Mouse (Mus musculus) embryonic facial prominence, embryonic 12.5 days (tissue): ENCODE data around the gene Nrap. TPM values are rescaled to one million over a fixed set of nuclear protein-coding genes. Genes with fewer than 3 reads are reported as not detected.
A peak's percentile ranks its signal among the peaks of the same experiment; 100 is the strongest.

Experiments used
- ATAC-seq: fragments of 200-750 bp; cut with Nextera tagmentation; 2 replicates; pipeline ENCODE4 v1.8.0; 2017; ENCODE audit not compliant: insufficient number of reproducible peaks, insufficient read depth, low FRiP score, low TSS enrichment
- H3K27ac ChIP-seq: fragments of 300-500 bp; sonication (generic); 2 replicates; pipeline ENCODE4 v1.5.1; 2016; ENCODE audit warnings: mild to moderate bottlenecking
- H3K27me3 ChIP-seq: fragments of 300-500 bp; sonication (generic); 2 replicates; pipeline ENCODE4 v1.6.1; 2016; ENCODE audit warnings: mild to moderate bottlenecking, moderate library complexity
- H3K36me3 ChIP-seq: fragments of 300-500 bp; sonication (generic); 2 replicates; pipeline ENCODE4 v1.6.1; 2016; ENCODE audit warnings: mild to moderate bottlenecking
- H3K4me1 ChIP-seq: fragments of 300-500 bp; sonication (generic); 2 replicates; pipeline ENCODE4 v1.6.1; 2016
- H3K4me2 ChIP-seq: fragments of 300-500 bp; sonication (generic); replicated peaks from 2 replicates; pipeline ENCODE4 v1.6.1; 2016; ENCODE audit warnings: mild to moderate bottlenecking, moderate library complexity
- H3K4me3 ChIP-seq: fragments of 300-500 bp; sonication (generic); 2 replicates; pipeline ENCODE4 v1.5.1; 2016; ENCODE audit warnings: mild to moderate bottlenecking
- H3K9ac ChIP-seq: fragments of 300-500 bp; sonication (generic); 2 replicates; pipeline ENCODE4 v1.6.1; 2016; ENCODE audit warnings: mild to moderate bottlenecking, moderate library complexity
- H3K9me3 ChIP-seq: fragments of 300-500 bp; sonication (generic); 2 replicates; pipeline ENCODE4 v1.6.1; 2016; ENCODE audit warnings: mild to moderate bottlenecking, moderate library complexity
- WGBS: fragments of 180-500 bp; shearing (Covaris S2); methylation state at CpG from one replicate; pipeline ENCODE4 v1.1.7; 2016; 5-methylcytosine and 5-hydroxymethylcytosine counted together
- polyA plus RNA-seq: library from polyadenylated mRNA; unstranded; fragments of >200 nt; fragmentation: Nextera tagmentation; extraction: Ambion mirVana; gene quantifications from 2 replicates; pipeline ENCODE4 v1.2.1, GENCODE M21; 2016

Gene Nrap
- polyA plus RNA-seq, 1 experiment from 2014 or later: 0.19 TPM

- H3K4me1 ChIP-seq: peaks cover 16% of the 10 kb centered on the region; the same call in 1 of the 2 replicates
- H3K9ac ChIP-seq: 0 out of 2 replicates have a peak overlapping the region, but pooled peaks have one; percentile 68
- peaks cover 14% of the 10 kb centered on the region; the same call in 1 of the 2 replicates for H3K27me3 ChIP-seq
- H3K27ac ChIP-seq: no peak overlapping the region
- WGBS: 40% methylated on average over 12 of the region's 12 CpGs
- H3K4me2 ChIP-seq: peak overlapping the region; percentile 73
- peak overlapping the region; percentile 61 for H3K4me3 ChIP-seq
- H3K9me3 ChIP-seq: no peaks in the 10 kb centered on the region
- no peaks in the 10 kb centered on the region for H3K36me3 ChIP-seq
- ATAC-seq: no peak
These were observed 6.4 kb upstream of the Nrap start for GRCm38 (mm10) chr19:56396227-56396626.

- H3K27ac ChIP-seq: no peak overlapping the region
- no peak overlapping the region for H3K9ac ChIP-seq
- no peaks in the 10 kb centered on the region for H3K36me3 ChIP-seq
- H3K4me1 ChIP-seq: peaks cover 16% of the 10 kb centered on the region; the same call in 1 of the 2 replicates
- WGBS: 83% methylated on average over 16 of the region's 16 CpGs
- H3K4me3 ChIP-seq: no peak overlapping the region
- H3K4me2 ChIP-seq: no peak overlapping the region
- ATAC-seq: no peak
- H3K9me3 ChIP-seq: no peaks in the 10 kb centered on the region
- H3K27me3 ChIP-seq: peaks cover 14% of the 10 kb centered on the region; the same call in 1 of the 2 replicates
These were observed 5.5 kb upstream of the Nrap start for GRCm38 (mm10) chr19:56395183-56395935.

- Histone ChIP-seq H3K9me3 (no peaks in the 10 kb centered on the region), H3K36me3 (no peaks in the 10 kb centered on the region), H3K27ac (no peak overlapping the region), H3K4me3 (no peak overlapping the region), H3K9ac (no peak overlapping the region), H3K27me3 (peaks cover 14% of the 10 kb centered on the region; the same call in 1 of the 2 replicates), H3K4me2 (no peak overlapping the region), H3K4me1 (peaks cover 11% of the 10 kb centered on the region; the same call in 1 of the 2 replicates)
- no peak for ATAC-seq
- WGBS: 83% methylated on average over 9 of the region's 9 CpGs
These were observed 3.6 kb upstream of the Nrap start for GRCm38 (mm10) chr19:56393311-56393866.

GRCm38 (mm10) chr19:56391307-56392046 is 1.6 kb upstream of the Nrap start:
- no peaks in the 10 kb centered on the region for H3K9me3 ChIP-seq
- 72% methylated on average over 6 of the region's 6 CpGs for WGBS

GRCm38 (mm10) chr19:56389176-56389575 is 661 bp downstream of the Nrap start:
- H3K9ac ChIP-seq: no peak overlapping the region
- H3K4me2 ChIP-seq: no peak overlapping the region
- H3K27me3 ChIP-seq: no peaks in the 10 kb centered on the region
- no peaks in the 10 kb centered on the region for H3K9me3 ChIP-seq
- H3K27ac ChIP-seq: no peak overlapping the region
- 87% methylated on average over 11 of the region's 11 CpGs for whole genome bisulfite sequencing
- H3K4me3 ChIP-seq: no peak overlapping the region
- no peak for ATAC-seq
- no peaks in the 10 kb centered on the region for H3K36me3 ChIP-seq
- no peaks in the 10 kb centered on the region for H3K4me1 ChIP-seq

More at GRCm38 (mm10) chr19:56391307-56392046, 1.6 kb upstream of the Nrap start:
- ATAC-seq: no peak
- H3K9ac ChIP-seq: no peak overlapping the region
- H3K27ac ChIP-seq: no peak overlapping the region
- H3K36me3 ChIP-seq: no peaks in the 10 kb centered on the region
- no peak overlapping the region for H3K4me3 ChIP-seq
- H3K27me3 ChIP-seq: peaks cover 14% of the 10 kb centered on the region; the same call in 1 of the 2 replicates
- no peak overlapping the region for H3K4me2 ChIP-seq
- 0 out of 2 replicates have a peak, but pooled peaks cover 4% of the 10 kb centered on the region for H3K4me1 ChIP-seq

- Histone ChIP-seq H3K4me2 (no peak overlapping the region), H3K36me3 (no peaks in the 10 kb centered on the region), H3K27ac (no peak overlapping the region), H3K9me3 (no peaks in the 10 kb centered on the region), H3K9ac (no peak overlapping the region), H3K27me3 (no peaks in the 10 kb centered on the region), H3K4me1 (no peaks in the 10 kb centered on the region), H3K4me3 (no peak overlapping the region)
- no peak for ATAC-seq
- 81% methylated on average over 4 of the region's 4 CpGs for WGBS
These were observed 2.0 kb downstream of the Nrap start for GRCm38 (mm10) chr19:56387726-56388302.

GRCm38 (mm10) chr19:56386095-56386494 is 3.7 kb downstream of the Nrap start:
- no peak for ATAC-seq
- Histone ChIP-seq H3K27ac (no peak overlapping the region), H3K9me3 (no peaks in the 10 kb centered on the region), H3K4me3 (no peak overlapping the region), H3K4me1 (no peaks in the 10 kb centered on the region), H3K4me2 (no peak overlapping the region), H3K9ac (no peak overlapping the region), H3K36me3 (no peaks in the 10 kb centered on the region), H3K27me3 (no peaks in the 10 kb centered on the region)
- 94% methylated on average over 10 of the region's 10 CpGs for WGBS

GRCm38 (mm10) chr19:56385546-56385945 is 4.3 kb downstream of the Nrap start:
- WGBS: 86% methylated on average over 5 of the region's 5 CpGs
- ATAC-seq: no peak
- H3K4me1 ChIP-seq: no peaks in the 10 kb centered on the region
- H3K27ac ChIP-seq: no peak overlapping the region
- H3K9ac ChIP-seq: no peak overlapping the region
- no peak overlapping the region for H3K4me2 ChIP-seq
- H3K27me3 ChIP-seq: no peaks in the 10 kb centered on the region
- no peaks in the 10 kb centered on the region for H3K36me3 ChIP-seq
- H3K9me3 ChIP-seq: no peaks in the 10 kb centered on the region
- no peak overlapping the region for H3K4me3 ChIP-seq

- H3K27me3 ChIP-seq: no peaks in the 10 kb centered on the region
- 90% methylated on average over 10 of the region's 10 CpGs for WGBS
These were observed 8.4 kb downstream of the Nrap start for GRCm38 (mm10) chr19:56381407-56381806.

GRCm38 (mm10) chr19:56380341-56380740 is 9.5 kb downstream of the Nrap start:
- Histone ChIP-seq H3K4me2 (no peak overlapping the region), H3K4me1 (no peaks in the 10 kb centered on the region), H3K4me3 (no peak overlapping the region), H3K27me3 (no peaks in the 10 kb centered on the region), H3K36me3 (no peaks in the 10 kb centered on the region), H3K27ac (no peak overlapping the region), H3K9ac (no peak overlapping the region), H3K9me3 (no peaks in the 10 kb centered on the region)
- WGBS: 86% methylated on average over 7 of the region's 7 CpGs
- no peak for ATAC-seq

More at GRCm38 (mm10) chr19:56381407-56381806, 8.4 kb downstream of the Nrap start:
- H3K4me2 ChIP-seq: no peak overlapping the region
- H3K4me1 ChIP-seq: no peaks in the 10 kb centered on the region
- no peaks in the 10 kb centered on the region for H3K9me3 ChIP-seq
- no peaks in the 10 kb centered on the region for H3K36me3 ChIP-seq
- no peak overlapping the region for H3K27ac ChIP-seq
- no peak overlapping the region for H3K9ac ChIP-seq
- ATAC-seq: no peak
- no peak overlapping the region for H3K4me3 ChIP-seq

- H3K4me2 ChIP-seq: no peak overlapping the region
- no peak overlapping the region for H3K27ac ChIP-seq
- H3K36me3 ChIP-seq: no peaks in the 10 kb centered on the region
- H3K4me1 ChIP-seq: no peaks in the 10 kb centered on the region
- no peak overlapping the region for H3K9ac ChIP-seq
- no peaks in the 10 kb centered on the region for H3K27me3 ChIP-seq
- WGBS: 85% methylated on average over 13 of the region's 13 CpGs
- no peak overlapping the region for H3K4me3 ChIP-seq
- ATAC-seq: no peak
- no peaks in the 10 kb centered on the region for H3K9me3 ChIP-seq
These were observed 11.2 kb downstream of the Nrap start for GRCm38 (mm10) chr19:56378554-56379172.
